26 mouse cellular contexts compared by ENCODE assay signal in genomic region chr8:124259925-124260324, GRCm38 (mm10). TPM values are rescaled to one million over a fixed set of nuclear protein-coding genes. Genes with fewer than 3 reads are reported as not detected.
A peak's percentile ranks its signal among the peaks of the same experiment; 100 is the strongest.
DNase-seq lines count a peak whose midpoint lies in the region; ATAC-seq and TF ChIP-seq lines count a peak whose summit lies in the region.
"Had no signal": no experiment of that assay in that cellular context is flagged by ENCODE, and none has a peak within 500 bp of the region (broad histone marks: within the 10 kb centered on the region; RNA-seq: fewer than 3 reads in every experiment).

No protein-coding gene starts in this region.

- no peak for DNase-seq in heart, embryonic 10.5 days (ENCODE audit: low spot score)
- no peak for DNase-seq in liver, embryonic 11.5 days (ENCODE audit: low spot score)
- no peak for DNase-seq in liver
- DNase-seq in thymus, adult 2 months = no peak
- DNase-seq in thymus, postnatal 25 days = no peak
- DNase-seq in liver, postnatal 0 days = no peak
- DNase-seq in natural killer cell, adult 2 months (ENCODE audit: low spot score in 2 of 2) = no peak
- DNase-seq: adrenal gland, postnatal 14 days; cerebellum, adult 11 months; cerebellum, adult 9-10 months; cerebellum, postnatal 36 days; embryo, embryonic 11 days; heart, postnatal 10 days; lung, adult 2 months; lung, postnatal 10 days; right cerebral cortex, adult 18-20 months; spleen, adult 18-20 months; thymus, adult 18-20 months had no signal

- no peaks in the 10 kb centered on the region for H3K27me3 ChIP-seq in heart, embryonic 16.5 days (ENCODE audit: control insufficient read depth, insufficient read depth, low read length)
- H3K27me3 ChIP-seq in heart, embryonic 10.5 days (ENCODE audit: insufficient read depth, poor library complexity, severe bottlenecking) = 0 out of 2 replicates have a peak, but pooled peaks cover 10% of the 10 kb centered on the region
- no peaks in the 10 kb centered on the region for H3K27me3 ChIP-seq in liver, embryonic 11.5 days (replicated peaks; ENCODE audit: control insufficient read depth, insufficient read depth, low read length)
- H3K27me3 ChIP-seq in thymus, adult 2 months (ENCODE audit: control insufficient read depth, insufficient read depth, low read length) = no peaks in the 10 kb centered on the region
- no peaks in the 10 kb centered on the region for H3K27me3 ChIP-seq in liver, postnatal 0 days (ENCODE audit: insufficient read depth, low read length)
- H3K27me3 ChIP-seq: embryonic facial prominence, embryonic 12.5 days; hindbrain, embryonic 15.5 days; midbrain, embryonic 13.5 days; Patski had no signal

- peaks cover 65% of the 10 kb centered on the region for H3K4me1 ChIP-seq in heart, embryonic 16.5 days (ENCODE audit: control insufficient read depth, insufficient read depth, low read length)
- H3K4me1 ChIP-seq in heart, embryonic 10.5 days = peaks cover 83% of the 10 kb centered on the region
- H3K4me1 ChIP-seq in liver, embryonic 11.5 days (replicated peaks; ENCODE audit: control insufficient read depth, insufficient read depth, low read length) = peaks cover 23% of the 10 kb centered on the region
- H3K4me1 ChIP-seq in thymus, adult 2 months (replicated peaks; ENCODE audit: control insufficient read depth, insufficient read depth, low read length) = peaks cover 76% of the 10 kb centered on the region
- peaks cover 37% of the 10 kb centered on the region for H3K4me1 ChIP-seq in liver, postnatal 0 days (ENCODE audit: insufficient read depth)

- 79% methylated on average over 7 of the region's 7 CpGs for WGBS in heart, embryonic 16.5 days
- WGBS in heart, embryonic 10.5 days = 87% methylated on average over 7 of the region's 7 CpGs
- 79% methylated on average over 7 of the region's 7 CpGs for WGBS in liver, embryonic 11.5 days
- 53% methylated on average over 7 of the region's 7 CpGs for WGBS in thymus, adult 2 months
- 71% methylated on average over 7 of the region's 7 CpGs for WGBS in liver, postnatal 0 days (ENCODE audit: insufficient replicate concordance)

- H3K4me2 ChIP-seq in heart, embryonic 16.5 days (ENCODE audit: low read depth, low read length) = no peak overlapping the region
- H3K4me2 ChIP-seq in liver, embryonic 11.5 days = no peak overlapping the region
- H3K4me2 ChIP-seq in liver, postnatal 0 days (ENCODE audit: low read depth, low read length) = no peak overlapping the region
- H3K4me2 ChIP-seq: embryonic facial prominence, embryonic 12.5 days; hindbrain, embryonic 15.5 days; midbrain, embryonic 13.5 days had no signal

- no peak for TF ChIP-seq EP300 in liver, postnatal 0 days (IDR thresholded peaks at IDR 0.05; ENCODE audit: low read depth)

- no peak for ATAC-seq in heart, embryonic 16.5 days (replicated peaks; ENCODE audit: extremely low read depth, insufficient read depth, low FRiP score)
- ATAC-seq in liver, embryonic 11.5 days (replicated peaks; ENCODE audit: low FRiP score) = no peak
- 0 out of 2 replicates have a peak, but pooled peaks have one; percentile 9 for ATAC-seq in liver, postnatal 0 days
- ATAC-seq: forebrain, embryonic 16.5 days; intestine, postnatal 0 days; midbrain, embryonic 13.5 days; Patski had no signal

- no peaks in the 10 kb centered on the region for H3K9me3 ChIP-seq in heart, embryonic 16.5 days (replicated peaks; ENCODE audit: control insufficient read depth, low read length)
- H3K9me3 ChIP-seq in heart, embryonic 10.5 days = no peaks in the 10 kb centered on the region
- H3K9me3 ChIP-seq in liver, embryonic 11.5 days (ENCODE audit: control insufficient read depth, low read length) = no peaks in the 10 kb centered on the region
- no peaks in the 10 kb centered on the region for H3K9me3 ChIP-seq in liver, postnatal 0 days (ENCODE audit: low read length)
- H3K9me3 ChIP-seq: embryonic facial prominence, embryonic 12.5 days; hindbrain, embryonic 15.5 days; midbrain, embryonic 13.5 days had no signal

- no peak overlapping the region for H3K4me3 ChIP-seq in heart, embryonic 16.5 days (ENCODE audit: low read length)
- no peak overlapping the region for H3K4me3 ChIP-seq in heart, embryonic 10.5 days
- H3K4me3 ChIP-seq in liver, embryonic 11.5 days (ENCODE audit: low read depth, low read length) = no peak overlapping the region
- H3K4me3 ChIP-seq in thymus, adult 2 months (ENCODE audit: control insufficient read depth, insufficient read depth, low read length) = peak overlapping the region; percentile 31
- no peak overlapping the region for H3K4me3 ChIP-seq in liver, postnatal 0 days (ENCODE audit: low read depth, low read length)
- H3K4me3 ChIP-seq: embryonic facial prominence, embryonic 12.5 days; hindbrain, embryonic 15.5 days; midbrain, embryonic 13.5 days had no signal

- TF ChIP-seq CTCF in thymus, adult 2 months (IDR thresholded peaks at IDR 0.05; ENCODE audit: borderline replicate concordance, control insufficient read depth, extremely low read depth, insufficient read depth, low read length, poor library complexity) = no peak
- TF ChIP-seq CTCF in liver, postnatal 0 days (IDR thresholded peaks at IDR 0.05; ENCODE audit: low read depth) = no peak

- no peaks in the 10 kb centered on the region for H3K36me3 ChIP-seq in heart, embryonic 16.5 days (ENCODE audit: control insufficient read depth, insufficient read depth)
- H3K36me3 ChIP-seq in heart, embryonic 10.5 days = 0 out of 2 replicates have a peak, but pooled peaks cover 3% of the 10 kb centered on the region
- H3K36me3 ChIP-seq in liver, embryonic 11.5 days (ENCODE audit: control insufficient read depth, insufficient read depth, low read length) = no peaks in the 10 kb centered on the region
- no peaks in the 10 kb centered on the region for H3K36me3 ChIP-seq in thymus, adult 2 months (ENCODE audit: control insufficient read depth, insufficient read depth, low read length)
- H3K36me3 ChIP-seq in liver, postnatal 0 days (replicated peaks; ENCODE audit: insufficient read depth, low read length) = no peaks in the 10 kb centered on the region; the same call in 1 of the 2 replicates
- H3K36me3 ChIP-seq: embryonic facial prominence, embryonic 12.5 days; G1E; hindbrain, embryonic 15.5 days; midbrain, embryonic 13.5 days had no signal

- H3K9ac ChIP-seq in heart, embryonic 16.5 days (ENCODE audit: low read length) = 0 out of 2 replicates have a peak overlapping the region, but pooled peaks have one; percentile 22
- no peak overlapping the region for H3K9ac ChIP-seq in liver, embryonic 11.5 days (ENCODE audit: low read depth, low read length)
- H3K9ac ChIP-seq in liver, postnatal 0 days (replicated peaks) = no peak overlapping the region
- H3K9ac ChIP-seq: embryonic facial prominence, embryonic 12.5 days; hindbrain, embryonic 15.5 days; midbrain, embryonic 13.5 days had no signal

- no peak for TF ChIP-seq POLR2A in thymus, adult 2 months (IDR thresholded peaks at IDR 0.05; ENCODE audit: control insufficient read depth, extremely low read depth, insufficient read depth, low read length, poor library complexity)

- no peak overlapping the region for H3K27ac ChIP-seq in heart, embryonic 16.5 days (ENCODE audit: low read length)
- no peak overlapping the region for H3K27ac ChIP-seq in heart, embryonic 10.5 days
- H3K27ac ChIP-seq in liver, embryonic 11.5 days (ENCODE audit: low read depth, low read length) = 0 out of 2 replicates have a peak overlapping the region, but pooled peaks have one; percentile 5
- peak overlapping the region; percentile 44; the same call in 1 of the 2 replicates for H3K27ac ChIP-seq in thymus, adult 2 months (ENCODE audit: control insufficient read depth, insufficient read depth, low read length)
- no peak overlapping the region for H3K27ac ChIP-seq in liver, postnatal 0 days (ENCODE audit: low read depth)
- H3K27ac ChIP-seq: embryonic facial prominence, embryonic 12.5 days; hindbrain, embryonic 15.5 days; midbrain, embryonic 13.5 days had no signal

RNA-seq across cellular contexts. Expression of gene Galnt2, which starts 28.7 kb away (rescaled TPM):
- 32.9 and 35.6 TPM in 2 replicates for polyA plus RNA-seq in heart, embryonic 16.5 days (2015; fragmentation: Nextera tagmentation; extraction: Ambion mirVana)
- 44.7 and 59.3 TPM in 2 replicates for polyA plus RNA-seq in heart, embryonic 10.5 days (2016; fragmentation: Nextera tagmentation; extraction: Ambion mirVana)
- polyA plus RNA-seq in liver, embryonic 11.5 days (2014; fragmentation: Nextera tagmentation; extraction: Ambion mirVana) = 46.6 and 48.6 TPM in 2 replicates
- 22.2 and 29.0 TPM in 2 replicates for polyA plus RNA-seq in thymus, adult 2 months (2012; rRNA removed)
- 23.3 and 23.5 TPM in 2 replicates for polyA plus RNA-seq in liver, postnatal 0 days (2015; fragmentation: Nextera tagmentation; extraction: Ambion mirVana)
- polyA plus RNA-seq: G1E had no signal

Comparison
In these comparisons a context has a peak if more than half of its experiments do, and no peak if none do; other contexts are left out.
1. H3K27ac ChIP-seq: peak in liver, embryonic 11.5 days (single experiment) and thymus, adult 2 months (single experiment); none in heart, embryonic 16.5 days (single experiment), heart, embryonic 10.5 days (single experiment) and liver, postnatal 0 days (single experiment).